Mouse (Mus musculus) hindbrain, embryonic 16.5 days (tissue): ENCODE measurements around the gene Tctn1. TPM values are rescaled to one million over a fixed set of nuclear protein-coding genes. Genes with fewer than 3 reads are reported as not detected.

Source experiments
- ATAC-seq: fragments of 200-750 bp; cut with Nextera tagmentation; 2 replicates; pipeline ENCODE4 v1.8.0; 2017; ENCODE audit warnings: moderate TSS enrichment, moderate library complexity
- H3K27ac ChIP-seq: fragments of 300-500 bp; sonication (generic); 2 replicates; pipeline ENCODE4 v1.5.1; 2014; ENCODE audit warnings: low read depth, mild to moderate bottlenecking, control low read depth, low read length, moderate library complexity
- H3K27me3 ChIP-seq: fragments of 300-500 bp; sonication (generic); replicated peaks from 2 replicates; pipeline ENCODE4 v1.6.1; 2014; ENCODE audit warnings: low read length; ENCODE audit not compliant: control insufficient read depth, insufficient read depth
- H3K36me3 ChIP-seq: fragments of 300-500 bp; sonication (generic); 2 replicates; pipeline ENCODE4 v1.6.1; 2014; ENCODE audit warnings: mild to moderate bottlenecking, low read length, moderate library complexity, mixed read lengths; ENCODE audit not compliant: control insufficient read depth, insufficient read depth
- H3K4me1 ChIP-seq: fragments of 300-500 bp; sonication (generic); 2 replicates; pipeline ENCODE4 v1.6.1; 2014; ENCODE audit warnings: low read depth, low read length; ENCODE audit not compliant: control insufficient read depth, insufficient read depth
- H3K4me2 ChIP-seq: fragments of 300-500 bp; sonication (generic); 2 replicates; pipeline ENCODE4 v1.6.1; 2014; ENCODE audit warnings: mild to moderate bottlenecking, low read length, control low read depth, moderate library complexity
- H3K4me3 ChIP-seq: fragments of 300-500 bp; sonication (generic); 2 replicates; pipeline ENCODE4 v1.5.1; 2014; ENCODE audit warnings: mild to moderate bottlenecking, low read length, control low read depth, moderate library complexity
- H3K9ac ChIP-seq: fragments of 300-500 bp; sonication (generic); 2 replicates; pipeline ENCODE4 v1.6.1; 2014; ENCODE audit warnings: low read depth, mild to moderate bottlenecking, control low read depth, low read length, moderate library complexity
- H3K9me3 ChIP-seq: fragments of 300-500 bp; sonication (generic); 2 replicates; pipeline ENCODE4 v1.6.1; 2014; ENCODE audit warnings: mild to moderate bottlenecking, low read length, moderate library complexity; ENCODE audit not compliant: control insufficient read depth
- WGBS: fragments of 180-500 bp; shearing (Covaris S2); extraction: QIAGEN DNeasy Blood & Tissue Kit; methylation state at CpG from one replicate; pipeline ENCODE4 v1.1.7; 2014; 5-methylcytosine and 5-hydroxymethylcytosine counted together
- polyA plus RNA-seq: library from polyadenylated mRNA; unstranded; fragments of >200 nt; fragmentation: Nextera tagmentation; extraction: Ambion mirVana; gene quantifications from 2 replicates; pipeline ENCODE4 v1.2.1, GENCODE M21; 2015

The Tctn1 gene
- polyA plus RNA-seq, 1 experiment from 2014 or later: 5.3 TPM

DNA sequence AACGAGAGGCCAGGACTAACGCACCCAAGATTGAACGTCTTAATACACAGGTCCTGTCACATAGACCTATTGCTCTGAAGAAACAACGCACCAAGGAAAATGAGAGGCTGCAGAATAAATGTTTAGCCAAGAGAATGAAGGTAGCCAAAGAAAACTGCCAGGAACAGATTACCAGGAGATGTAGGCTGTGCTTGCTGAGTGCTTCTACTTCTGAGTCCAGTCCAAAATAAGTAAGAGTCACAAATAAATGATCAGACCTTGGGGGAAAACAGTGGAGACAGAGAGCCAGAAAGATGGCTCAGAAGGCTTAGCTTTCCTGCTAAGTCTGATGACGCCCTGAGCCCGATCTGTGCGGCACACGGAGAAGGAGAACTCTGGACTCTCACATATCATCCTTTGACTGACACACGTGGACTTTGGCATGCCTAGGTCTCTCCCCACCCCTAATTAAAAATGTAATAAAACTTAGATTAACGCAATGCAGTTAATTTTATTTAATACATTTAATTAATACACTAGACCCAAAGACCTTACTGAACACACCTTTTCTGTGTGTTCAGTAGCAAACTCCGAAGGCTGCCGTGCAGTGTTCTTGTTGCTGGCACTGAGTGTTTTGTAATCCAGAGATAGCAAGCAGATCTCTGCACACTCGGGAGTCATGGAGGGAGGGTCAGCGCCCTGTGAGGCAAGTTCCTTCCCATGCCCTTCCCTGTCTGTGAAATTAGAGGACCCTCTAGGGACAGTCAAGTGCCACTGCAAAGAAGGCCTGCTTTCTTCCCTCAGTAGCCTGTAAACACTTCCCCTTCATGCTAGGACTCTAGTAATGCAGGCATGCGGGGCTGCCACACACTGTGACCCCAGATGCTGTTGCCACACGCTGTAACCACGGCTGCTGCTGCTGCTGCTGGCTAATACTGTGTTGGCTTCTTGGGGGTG, 38.8 kb upstream of the Tctn1 start:
- 67% methylated on average over 17 of the region's 17 CpGs for WGBS
- H3K9ac ChIP-seq: peak overlapping the region; percentile 11; the same call in 1 of the 2 replicates

DNA sequence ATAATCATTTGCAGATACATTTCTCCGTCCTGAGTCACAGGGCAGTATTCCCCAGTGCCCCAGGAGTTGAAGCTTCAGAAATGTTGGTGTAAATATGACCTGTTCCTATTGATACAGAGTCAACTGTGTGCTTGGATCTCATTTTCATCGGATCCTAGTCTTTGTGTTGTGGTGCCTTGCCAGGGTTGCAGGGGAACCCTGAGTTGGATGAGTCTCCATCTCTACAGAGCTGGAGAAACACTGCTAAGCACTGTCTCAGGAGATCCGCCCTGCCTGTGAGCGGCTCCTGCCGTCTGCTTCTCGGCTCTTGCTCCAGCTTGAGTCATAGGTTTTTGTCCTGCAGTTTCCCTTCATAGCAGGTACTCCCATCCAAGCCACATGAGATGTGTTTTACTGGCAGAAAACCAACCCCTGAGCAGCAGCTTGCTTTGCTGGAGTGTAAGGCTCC, 35.8 kb upstream of the Tctn1 start:
- Histone ChIP-seq H3K4me2 (no peak overlapping the region), H3K27me3 (no peaks in the 10 kb centered on the region), H3K4me3 (no peak overlapping the region), H3K9ac (no peak overlapping the region), H3K27ac (no peak overlapping the region), H3K36me3 (no peaks in the 10 kb centered on the region), H3K4me1 (peaks cover 13% of the 10 kb centered on the region), H3K9me3 (no peaks in the 10 kb centered on the region)
- WGBS: 87% methylated on average over 6 of the region's 6 CpGs
- ATAC-seq: no peak

More for the DNA sequence above, 38.8 kb upstream of the Tctn1 start:
- Histone ChIP-seq H3K9me3 (no peaks in the 10 kb centered on the region), H3K4me1 (peaks cover 13% of the 10 kb centered on the region), H3K4me3 (no peak overlapping the region), H3K27ac (0 out of 2 replicates have a peak overlapping the region, but pooled peaks have one; percentile 12), H3K36me3 (no peaks in the 10 kb centered on the region), H3K27me3 (no peaks in the 10 kb centered on the region), H3K4me2 (no peak overlapping the region)
- ATAC-seq: 0 out of 2 replicates have a peak, but pooled peaks have one; percentile 37

DNA sequence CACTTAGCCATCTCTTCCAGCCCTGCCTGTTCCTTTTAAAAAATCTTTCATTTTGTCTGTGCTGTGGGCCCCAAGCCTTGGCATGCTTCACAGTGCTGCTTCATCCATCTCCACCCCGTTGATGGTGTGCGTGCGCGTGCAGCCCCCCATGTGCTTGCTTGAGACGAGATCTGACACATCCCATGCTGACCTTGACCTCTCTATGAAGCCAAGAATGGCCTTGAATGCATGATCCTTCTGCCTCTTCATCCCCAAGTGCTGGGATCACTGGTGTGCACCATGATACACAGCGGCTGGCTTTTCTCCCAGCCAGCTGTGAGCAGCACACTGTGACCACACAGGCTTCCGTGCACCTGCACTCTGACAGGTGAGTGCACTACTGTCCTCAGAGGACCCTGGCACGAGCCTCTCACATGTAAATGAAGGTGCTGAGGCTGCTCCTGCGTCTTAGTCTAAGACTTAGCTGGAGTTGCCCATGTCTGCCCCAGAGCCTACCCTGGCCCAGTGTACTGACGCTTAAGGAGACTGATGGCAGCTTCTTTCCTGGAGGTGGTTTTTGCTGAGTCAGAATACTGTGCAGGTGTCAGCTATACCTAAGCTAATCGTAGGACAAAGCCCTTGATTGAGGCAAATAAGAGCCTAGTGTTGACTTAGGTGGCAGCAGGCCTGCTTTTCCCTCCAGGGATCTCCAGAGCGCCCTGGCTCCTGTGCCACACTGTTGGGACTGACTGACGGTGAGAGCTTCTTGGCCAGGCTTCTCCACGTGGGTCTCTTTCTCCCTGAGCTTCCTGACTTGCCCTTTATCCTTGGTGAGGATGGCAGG, 31.1 kb upstream of the Tctn1 start:
- peaks cover 11% of the 10 kb centered on the region for H3K4me1 ChIP-seq
- WGBS: 63% methylated on average over 14 of the region's 14 CpGs
- no peaks in the 10 kb centered on the region for H3K27me3 ChIP-seq
- no peak; the same call in 1 of the 2 replicates for ATAC-seq
- no peak overlapping the region for H3K4me2 ChIP-seq
- H3K4me3 ChIP-seq: no peak overlapping the region
- no peaks in the 10 kb centered on the region for H3K9me3 ChIP-seq
- no peak overlapping the region for H3K27ac ChIP-seq
- H3K36me3 ChIP-seq: no peaks in the 10 kb centered on the region
- H3K9ac ChIP-seq: no peak overlapping the region

DNA sequence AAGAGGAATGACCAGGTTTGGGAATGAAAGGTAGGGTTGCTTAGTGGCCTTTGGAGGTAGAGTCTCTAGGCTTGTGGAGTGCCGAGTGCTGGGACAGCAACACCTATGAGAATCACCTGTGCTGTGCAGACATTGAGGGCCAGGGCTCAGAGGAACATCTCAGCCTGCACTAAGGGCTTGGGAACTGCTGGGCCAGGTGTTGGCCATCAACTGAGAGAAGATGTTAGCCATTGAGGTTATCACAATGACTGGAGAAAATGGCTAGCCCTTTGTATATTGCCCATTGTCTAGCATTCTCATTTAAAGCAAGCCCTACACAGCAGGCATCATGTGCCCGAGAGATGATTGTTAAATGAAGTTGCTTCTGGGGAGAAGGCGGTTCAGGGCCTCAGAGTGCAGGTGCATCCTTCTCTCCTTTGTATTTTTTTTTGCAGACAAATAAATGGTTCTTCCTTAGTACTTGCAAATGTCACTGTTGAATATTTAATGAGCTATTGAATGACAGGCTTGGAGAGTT, 30.0 kb upstream of the Tctn1 start:
- Histone ChIP-seq H3K36me3 (no peaks in the 10 kb centered on the region), H3K4me3 (no peak overlapping the region), H3K4me1 (peaks cover 11% of the 10 kb centered on the region), H3K9ac (0 out of 2 replicates have a peak overlapping the region, but pooled peaks have one; percentile 19), H3K27me3 (no peaks in the 10 kb centered on the region), H3K9me3 (no peaks in the 10 kb centered on the region), H3K4me2 (no peak overlapping the region), H3K27ac (no peak overlapping the region)
- ATAC-seq: no peak
- WGBS: 44% methylated on average over 3 of the region's 3 CpGs

DNA sequence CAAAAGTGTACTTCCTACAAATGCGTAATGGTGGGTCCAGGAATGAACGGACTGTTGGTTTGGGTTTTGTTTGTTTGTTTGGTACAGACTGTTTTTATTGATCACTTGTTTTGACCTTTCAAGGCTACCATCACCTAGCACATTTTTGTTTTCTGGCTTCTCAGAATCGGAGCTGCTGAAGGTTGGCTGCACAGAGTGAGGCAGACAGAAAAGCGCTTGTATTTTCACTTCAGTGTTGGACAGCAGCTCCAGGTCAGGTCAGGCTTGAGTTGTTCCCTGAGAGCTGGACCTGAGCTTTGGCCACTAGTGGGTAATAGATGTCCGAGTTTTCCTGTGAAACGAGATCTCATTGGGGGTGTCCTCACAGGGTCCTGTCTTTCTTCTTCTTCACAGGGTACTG, 28.9 kb upstream of the Tctn1 start:
- ATAC-seq: no peak
- Histone ChIP-seq H3K4me1 (peaks cover 11% of the 10 kb centered on the region), H3K4me2 (no peak overlapping the region), H3K27ac (no peak overlapping the region), H3K9me3 (no peaks in the 10 kb centered on the region), H3K4me3 (no peak overlapping the region), H3K36me3 (no peaks in the 10 kb centered on the region), H3K9ac (no peak overlapping the region), H3K27me3 (no peaks in the 10 kb centered on the region)
- 76% methylated on average over 6 of the region's 6 CpGs for WGBS

DNA sequence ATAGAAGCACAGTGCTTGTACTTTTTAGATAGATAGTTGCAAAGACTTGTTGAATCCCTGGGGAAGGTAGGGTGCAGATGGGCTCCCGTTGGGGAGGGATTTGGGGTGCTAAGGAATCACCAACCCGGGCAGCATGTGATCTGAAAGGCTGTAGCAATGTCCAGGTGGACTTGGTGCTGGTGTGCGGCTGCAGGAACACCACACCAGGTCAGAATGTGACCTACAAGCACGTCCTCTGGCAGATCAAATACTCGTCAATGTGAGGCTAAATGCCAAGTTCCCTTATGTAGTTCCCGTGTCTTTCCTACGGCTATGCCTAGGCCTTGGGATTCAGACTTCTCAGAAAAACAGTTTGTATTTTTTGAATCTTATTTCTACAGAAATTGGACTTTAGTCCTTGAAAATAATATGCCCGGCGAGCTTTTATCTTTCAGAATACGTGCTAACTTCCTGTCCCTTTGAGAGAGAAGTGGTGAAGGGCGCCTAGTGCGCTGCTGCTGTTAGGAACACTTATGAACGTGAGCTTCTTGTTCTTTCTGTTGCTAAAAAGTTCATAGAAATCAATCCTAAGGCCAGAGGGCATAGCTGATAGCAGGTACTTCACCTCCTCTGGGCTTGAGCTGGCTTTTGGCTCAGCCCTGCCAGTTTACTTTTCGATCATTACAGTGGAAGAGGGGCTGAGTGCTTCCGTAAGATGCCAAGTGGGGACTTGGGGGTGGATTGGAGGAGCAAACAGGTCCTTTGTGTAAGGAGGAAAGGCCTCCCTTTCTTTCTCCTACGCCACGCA, 27.5 kb upstream of the Tctn1 start:
- 70% methylated on average over 17 of the region's 17 CpGs for WGBS
- Histone ChIP-seq H3K27ac (no peak overlapping the region), H3K36me3 (no peaks in the 10 kb centered on the region), H3K4me3 (no peak overlapping the region), H3K27me3 (no peaks in the 10 kb centered on the region), H3K9ac (no peak overlapping the region), H3K4me2 (no peak overlapping the region), H3K9me3 (no peaks in the 10 kb centered on the region), H3K4me1 (peaks cover 13% of the 10 kb centered on the region)
- no peak for ATAC-seq

DNA sequence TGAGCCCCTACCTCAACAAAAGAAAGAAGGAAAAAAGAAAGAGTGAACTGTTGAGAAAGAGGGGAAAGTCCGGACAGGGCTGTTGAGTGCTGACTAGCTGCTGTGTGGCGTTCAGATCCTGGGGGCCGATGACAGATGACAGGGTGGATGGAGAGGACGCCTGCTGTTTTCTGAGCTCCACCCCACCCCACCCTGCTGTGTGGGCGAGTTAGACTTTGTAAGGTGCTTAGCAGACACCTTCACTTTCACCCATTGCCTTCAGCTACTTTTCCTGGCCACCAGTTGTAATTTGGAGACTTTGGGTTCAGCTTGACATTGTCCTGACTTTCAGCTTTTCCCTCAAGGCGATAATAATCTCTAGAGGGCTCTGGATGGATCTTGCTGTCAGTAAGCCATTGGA, 26.9 kb upstream of the Tctn1 start:
- H3K27ac ChIP-seq: no peak overlapping the region
- no peak overlapping the region for H3K9ac ChIP-seq
- WGBS: 58% methylated on average over 6 of the region's 6 CpGs
- no peak overlapping the region for H3K4me2 ChIP-seq
- peaks cover 16% of the 10 kb centered on the region for H3K4me1 ChIP-seq
- no peak for ATAC-seq
- no peaks in the 10 kb centered on the region for H3K9me3 ChIP-seq
- H3K36me3 ChIP-seq: no peaks in the 10 kb centered on the region
- no peak overlapping the region for H3K4me3 ChIP-seq
- no peaks in the 10 kb centered on the region for H3K27me3 ChIP-seq

DNA sequence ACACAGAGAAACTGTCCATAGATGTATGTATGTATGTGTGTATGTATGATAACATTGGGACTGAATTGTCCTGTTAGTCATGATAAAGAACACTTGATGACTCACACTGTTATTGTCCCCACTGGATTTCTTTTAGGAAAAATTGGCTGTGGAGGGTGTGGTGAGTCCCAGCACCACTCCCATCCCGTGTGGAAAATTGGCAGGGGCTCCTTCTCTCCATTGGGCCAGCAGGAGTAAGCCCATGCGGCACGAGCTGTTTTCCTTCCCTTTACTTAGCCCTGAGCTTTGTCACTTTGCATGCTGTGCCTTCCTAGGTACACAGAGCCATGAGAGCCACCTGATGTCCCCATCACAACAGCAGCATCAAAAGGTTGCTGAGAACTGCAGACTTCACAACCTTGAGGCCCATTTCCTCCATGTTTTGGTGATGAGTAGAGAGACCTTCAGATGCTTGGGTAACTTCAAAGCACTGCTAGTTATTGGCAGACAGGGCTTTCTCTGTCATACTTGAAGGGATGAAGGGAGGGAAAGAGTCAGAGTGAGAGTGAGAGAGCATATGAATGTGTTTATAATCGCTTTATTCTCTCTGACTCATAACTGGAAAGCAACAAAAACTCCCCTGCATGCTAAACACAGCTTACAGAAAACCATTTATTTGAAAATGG, 24.0 kb upstream of the Tctn1 start:
- H3K9ac ChIP-seq: no peak overlapping the region
- no peak overlapping the region for H3K4me2 ChIP-seq
- no peaks in the 10 kb centered on the region for H3K36me3 ChIP-seq
- H3K4me3 ChIP-seq: no peak overlapping the region
- ATAC-seq: no peak
- peaks cover 23% of the 10 kb centered on the region for H3K4me1 ChIP-seq
- WGBS: 86% methylated on average over 4 of the region's 4 CpGs
- no peaks in the 10 kb centered on the region for H3K9me3 ChIP-seq
- H3K27ac ChIP-seq: no peak overlapping the region
- H3K27me3 ChIP-seq: no peaks in the 10 kb centered on the region
